Mouse (Mus musculus): ENCODE data around the gene Anxa4. TPM values are rescaled to one million over a fixed set of nuclear protein-coding genes. Genes with fewer than 3 reads are reported as not detected.

Gene Anxa4
- polyA plus RNA-seq, 1 experiment from 2014 or later: 345 TPM

DNA sequence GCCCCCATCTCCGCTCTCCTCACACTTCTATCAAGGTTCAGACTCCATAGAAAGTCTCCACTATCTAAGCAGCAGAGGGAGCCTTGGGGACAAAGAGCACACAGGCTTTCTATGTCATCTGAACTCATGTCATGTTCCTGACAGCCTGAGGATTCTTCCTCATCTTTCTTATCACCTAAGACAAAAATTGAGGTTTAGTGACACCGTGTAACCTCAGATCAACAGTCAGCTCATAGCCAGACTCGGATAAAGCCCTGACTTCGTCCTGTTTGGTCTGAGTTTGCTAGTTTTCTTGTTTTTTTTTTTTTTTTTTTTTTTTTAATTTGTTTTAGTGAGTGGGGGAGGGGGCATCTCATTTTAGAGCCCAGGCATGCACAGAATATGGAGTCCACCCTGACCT, 19.6 kb downstream of the Anxa4 start:
- H3K9ac ChIP-seq: no peak overlapping the region
- no peaks in the 10 kb centered on the region for H3K27me3 ChIP-seq (replicated peaks)
- 87% methylated on average over 4 of the region's 4 CpGs for WGBS
- no peak for ATAC-seq
- H3K4me2 ChIP-seq (replicated peaks): peak overlapping the region; percentile 5
- H3K4me1 ChIP-seq (replicated peaks): 0 out of 2 replicates have a peak, but pooled peaks cover 2% of the 10 kb centered on the region
- no peak overlapping the region for H3K27ac ChIP-seq
- H3K4me3 ChIP-seq (replicated peaks): no peak overlapping the region
- H3K9me3 ChIP-seq: no peaks in the 10 kb centered on the region
- H3K36me3 ChIP-seq: no peaks in the 10 kb centered on the region

DNA sequence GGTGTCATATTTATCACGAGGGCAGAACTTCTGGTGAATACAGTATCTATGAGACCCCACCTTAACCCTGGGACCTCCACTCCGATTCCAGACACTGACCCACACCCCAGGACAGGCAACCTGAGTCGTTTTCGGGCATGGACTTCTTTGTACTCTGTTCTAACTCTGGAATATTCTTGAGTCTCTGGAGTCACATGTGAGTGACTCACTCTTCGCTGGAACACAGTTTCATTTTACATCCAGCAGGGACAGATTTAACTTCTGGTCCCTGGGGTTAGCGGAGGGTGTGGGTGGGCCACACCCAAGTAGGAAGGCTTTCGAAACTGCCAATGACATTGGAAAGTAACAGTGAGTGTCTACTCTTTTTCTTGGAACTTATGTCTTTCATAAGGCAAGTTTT, 20.8 kb downstream of the Anxa4 start:
- H3K9ac ChIP-seq: no peak overlapping the region
- no peaks in the 10 kb centered on the region for H3K36me3 ChIP-seq
- no peak overlapping the region for H3K4me2 ChIP-seq (replicated peaks)
- no peaks in the 10 kb centered on the region for H3K9me3 ChIP-seq
- no peaks in the 10 kb centered on the region for H3K27me3 ChIP-seq (replicated peaks)
- WGBS: 72% methylated on average over 7 of the region's 7 CpGs
- H3K4me3 ChIP-seq (replicated peaks): no peak overlapping the region
- ATAC-seq: peak; percentile 60
- 0 out of 2 replicates have a peak, but pooled peaks cover 2% of the 10 kb centered on the region for H3K4me1 ChIP-seq (replicated peaks)
- 0 out of 2 replicates have a peak overlapping the region, but pooled peaks have one; percentile 42 for H3K27ac ChIP-seq

DNA sequence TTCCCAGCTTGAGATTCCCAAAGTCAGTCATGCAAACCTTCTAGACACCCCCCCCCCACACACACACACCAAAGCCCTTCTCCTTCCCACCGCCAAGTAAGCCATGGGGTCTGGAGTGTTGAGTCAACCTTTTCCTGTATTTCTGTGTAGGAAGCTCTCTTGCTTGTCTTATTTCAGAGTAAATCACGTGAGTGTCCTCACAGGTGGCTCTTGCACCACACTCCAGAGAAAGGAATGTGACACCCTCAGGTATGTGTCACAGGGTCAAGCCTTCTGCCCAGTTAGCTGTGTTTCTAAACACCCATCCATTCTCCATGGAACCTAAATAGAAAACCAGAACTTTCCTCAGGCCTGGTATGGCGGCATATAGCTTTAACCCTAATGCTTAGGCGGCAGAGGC, 24.4 kb downstream of the Anxa4 start:
- Histone ChIP-seq H3K36me3 (no peaks in the 10 kb centered on the region), H3K4me1 (replicated peaks) (0 out of 2 replicates have a peak, but pooled peaks cover 2% of the 10 kb centered on the region), H3K4me3 (replicated peaks) (no peak overlapping the region), H3K9ac (no peak overlapping the region), H3K27me3 (replicated peaks) (no peaks in the 10 kb centered on the region), H3K27ac (no peak overlapping the region), H3K4me2 (replicated peaks) (no peak overlapping the region), H3K9me3 (no peaks in the 10 kb centered on the region)
- WGBS: 86% methylated on average over 4 of the region's 4 CpGs
- no peak for ATAC-seq

- no peak for ATAC-seq
- Histone ChIP-seq H3K27ac (no peak overlapping the region), H3K27me3 (replicated peaks) (no peaks in the 10 kb centered on the region), H3K36me3 (no peaks in the 10 kb centered on the region), H3K4me1 (replicated peaks) (0 out of 2 replicates have a peak, but pooled peaks cover 2% of the 10 kb centered on the region), H3K4me2 (replicated peaks) (no peak overlapping the region), H3K4me3 (replicated peaks) (no peak overlapping the region), H3K9ac (no peak overlapping the region), H3K9me3 (no peaks in the 10 kb centered on the region)
- 75% methylated on average over 4 of the region's 4 CpGs for WGBS
Observed at GRCm38 (mm10) chr6:86768186-86768776, 25.1 kb downstream of the Anxa4 start.

GRCm38 (mm10) chr6:86767465-86767864, 25.9 kb downstream of the Anxa4 start:
- ATAC-seq: no peak
- Histone ChIP-seq H3K27me3 (replicated peaks) (no peaks in the 10 kb centered on the region), H3K27ac (no peak overlapping the region), H3K4me1 (replicated peaks) (0 out of 2 replicates have a peak, but pooled peaks cover 2% of the 10 kb centered on the region), H3K4me2 (replicated peaks) (no peak overlapping the region), H3K36me3 (no peaks in the 10 kb centered on the region), H3K4me3 (replicated peaks) (no peak overlapping the region), H3K9ac (no peak overlapping the region), H3K9me3 (no peaks in the 10 kb centered on the region)
- WGBS: 65% methylated on average over 3 of the region's 3 CpGs

GRCm38 (mm10) chr6:86765637-86766059, 27.7 kb downstream of the Anxa4 start:
- Histone ChIP-seq H3K27ac (peak overlapping the region; percentile 84), H3K36me3 (no peaks in the 10 kb centered on the region), H3K4me1 (replicated peaks) (0 out of 2 replicates have a peak, but pooled peaks cover 2% of the 10 kb centered on the region), H3K4me3 (replicated peaks) (no peak overlapping the region), H3K9ac (no peak overlapping the region), H3K4me2 (replicated peaks) (0 out of 2 replicates have a peak overlapping the region, but pooled peaks have one; percentile 13), H3K9me3 (no peaks in the 10 kb centered on the region), H3K27me3 (replicated peaks) (no peaks in the 10 kb centered on the region)
- WGBS: 40% methylated on average over 6 of the region's 6 CpGs
- peak; percentile 95 for ATAC-seq

- Histone ChIP-seq H3K4me3 (replicated peaks) (no peak overlapping the region), H3K4me2 (replicated peaks) (no peak overlapping the region), H3K36me3 (peaks cover 7% of the 10 kb centered on the region), H3K27ac (peak overlapping the region; percentile 59), H3K9ac (no peak overlapping the region), H3K4me1 (replicated peaks) (no peaks in the 10 kb centered on the region), H3K9me3 (no peaks in the 10 kb centered on the region), H3K27me3 (replicated peaks) (no peaks in the 10 kb centered on the region)
- WGBS: 79% methylated on average over 10 of the region's 10 CpGs
- ATAC-seq: peak; percentile 48
Observed at GRCm38 (mm10) chr6:86754105-86754863, 39.1 kb downstream of the Anxa4 start.

GRCm38 (mm10) chr6:86752843-86753485, 40.4 kb downstream of the Anxa4 start:
- Histone ChIP-seq H3K36me3 (peaks cover 7% of the 10 kb centered on the region), H3K27ac (peak overlapping the region; percentile 59), H3K27me3 (replicated peaks) (no peaks in the 10 kb centered on the region), H3K4me2 (replicated peaks) (no peak overlapping the region), H3K9me3 (no peaks in the 10 kb centered on the region), H3K4me3 (replicated peaks) (no peak overlapping the region), H3K9ac (no peak overlapping the region), H3K4me1 (replicated peaks) (no peaks in the 10 kb centered on the region)
- WGBS: 47% methylated on average over 5 of the region's 5 CpGs
- ATAC-seq: peak; percentile 90

GRCm38 (mm10) chr6:86750961-86751360, 42.4 kb downstream of the Anxa4 start:
- H3K4me2 ChIP-seq (replicated peaks): no peak overlapping the region
- WGBS: 90% methylated on average over 4 of the region's 4 CpGs
- no peaks in the 10 kb centered on the region for H3K9me3 ChIP-seq
- H3K27me3 ChIP-seq (replicated peaks): no peaks in the 10 kb centered on the region
- no peak overlapping the region for H3K9ac ChIP-seq
- no peaks in the 10 kb centered on the region for H3K4me1 ChIP-seq (replicated peaks)
- H3K4me3 ChIP-seq (replicated peaks): no peak overlapping the region
- peaks cover 7% of the 10 kb centered on the region for H3K36me3 ChIP-seq
- no peak overlapping the region for H3K27ac ChIP-seq
- ATAC-seq: no peak

GRCm38 (mm10) chr6:86749817-86750216, 43.6 kb downstream of the Anxa4 start:
- 63% methylated on average over 4 of the region's 4 CpGs for WGBS
- H3K4me2 ChIP-seq (replicated peaks): no peak overlapping the region
- H3K27me3 ChIP-seq (replicated peaks): no peaks in the 10 kb centered on the region
- H3K27ac ChIP-seq: no peak overlapping the region
- no peak overlapping the region for H3K9ac ChIP-seq
- no peaks in the 10 kb centered on the region for H3K4me1 ChIP-seq (replicated peaks)
- peaks cover 4% of the 10 kb centered on the region for H3K36me3 ChIP-seq
- no peak overlapping the region for H3K4me3 ChIP-seq (replicated peaks)
- no peak for ATAC-seq
- no peaks in the 10 kb centered on the region for H3K9me3 ChIP-seq

DNA sequence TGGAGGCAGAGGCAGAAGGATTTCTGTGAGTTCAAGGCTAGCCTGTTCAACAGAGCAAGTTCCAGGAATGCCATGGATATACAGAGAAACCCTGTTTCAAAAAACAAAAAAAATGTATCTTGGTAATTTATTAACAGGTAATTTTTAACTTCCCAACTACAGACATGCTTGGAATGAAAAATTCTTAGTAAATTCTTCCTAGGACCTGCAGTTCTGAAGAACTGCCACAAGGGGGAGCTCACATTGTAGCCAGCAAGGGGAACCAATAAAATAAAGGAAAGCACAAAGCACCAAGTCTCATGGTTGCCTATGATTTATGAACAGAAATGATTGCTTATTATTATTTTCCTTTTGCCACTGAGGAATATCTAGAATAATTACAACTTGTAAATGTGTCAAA, 46.2 kb downstream of the Anxa4 start:
- 0 out of 2 replicates have a peak, but pooled peaks have one; percentile 14 for ATAC-seq
- Histone ChIP-seq H3K9me3 (no peaks in the 10 kb centered on the region), H3K4me2 (replicated peaks) (no peak overlapping the region), H3K27me3 (replicated peaks) (no peaks in the 10 kb centered on the region), H3K4me1 (replicated peaks) (no peaks in the 10 kb centered on the region), H3K36me3 (no peaks in the 10 kb centered on the region), H3K9ac (no peak overlapping the region), H3K4me3 (replicated peaks) (no peak overlapping the region), H3K27ac (no peak overlapping the region)

- H3K27ac ChIP-seq: no peak overlapping the region
- H3K27me3 ChIP-seq (replicated peaks): no peaks in the 10 kb centered on the region
- H3K4me1 ChIP-seq (replicated peaks): no peaks in the 10 kb centered on the region
- H3K9me3 ChIP-seq: no peaks in the 10 kb centered on the region
- H3K4me3 ChIP-seq (replicated peaks): no peak overlapping the region
- peaks cover 12% of the 10 kb centered on the region; the same call in 1 of the 2 replicates for H3K36me3 ChIP-seq
- H3K9ac ChIP-seq: no peak overlapping the region
- ATAC-seq: no peak
- H3K4me2 ChIP-seq (replicated peaks): no peak overlapping the region
- 31% methylated on average over 3 of the region's 3 CpGs for WGBS
Observed at GRCm38 (mm10) chr6:86740652-86741051, 52.7 kb downstream of the Anxa4 start.

Data from intestine, embryonic 15.5 days (tissue).